Mouse (Mus musculus) midbrain, embryonic 13.5 days (tissue): ENCODE data around the gene Timm44. TPM values are rescaled to one million over a fixed set of nuclear protein-coding genes. Genes with fewer than 3 reads are reported as not detected.

ENCODE experiments used
- ATAC-seq: fragments of 200-750 bp; cut with Nextera tagmentation; 2 replicates; pipeline ENCODE4 v1.8.0; 2017; ENCODE audit warnings: mild to moderate bottlenecking, moderate TSS enrichment, moderate library complexity
- H3K27ac ChIP-seq: fragments of 300-500 bp; sonication (generic); 2 replicates; pipeline ENCODE4 v1.5.1; 2015; ENCODE audit warnings: inconsistent platforms, mild to moderate bottlenecking, moderate library complexity
- H3K27me3 ChIP-seq: fragments of 300-500 bp; sonication (generic); 2 replicates; pipeline ENCODE4 v1.6.1; 2015; ENCODE audit warnings: mild to moderate bottlenecking, inconsistent platforms
- H3K36me3 ChIP-seq: fragments of 300-500 bp; sonication (generic); 2 replicates; pipeline ENCODE4 v1.6.1; 2015; ENCODE audit warnings: mild to moderate bottlenecking, inconsistent platforms
- H3K4me1 ChIP-seq: fragments of 300-500 bp; sonication (generic); replicated peaks from 2 replicates; pipeline ENCODE4 v1.6.1; 2015; ENCODE audit warnings: inconsistent platforms
- H3K4me2 ChIP-seq: fragments of 300-500 bp; sonication (generic); replicated peaks from 2 replicates; pipeline ENCODE4 v1.6.1; 2015; ENCODE audit warnings: moderate library complexity, mild to moderate bottlenecking, inconsistent platforms
- H3K4me3 ChIP-seq: fragments of 300-500 bp; sonication (generic); replicated peaks from 2 replicates; pipeline ENCODE4 v1.5.1; 2015; ENCODE audit warnings: mild to moderate bottlenecking, inconsistent platforms
- H3K9ac ChIP-seq: fragments of 300-500 bp; sonication (generic); replicated peaks from 2 replicates; pipeline ENCODE4 v1.6.1; 2015; ENCODE audit warnings: mild to moderate bottlenecking, inconsistent platforms
- H3K9me3 ChIP-seq: fragments of 300-500 bp; sonication (generic); 2 replicates; pipeline ENCODE4 v1.6.1; 2016; ENCODE audit warnings: mild to moderate bottlenecking, inconsistent platforms
- WGBS: fragments of 180-500 bp; shearing (Covaris S2); methylation state at CpG from one replicate; pipeline ENCODE4 v1.1.7; 2015; 5-methylcytosine and 5-hydroxymethylcytosine counted together
- polyA plus RNA-seq: library from polyadenylated mRNA; unstranded; fragments of >200 nt; fragmentation: Nextera tagmentation; extraction: Ambion mirVana; gene quantifications from 2 replicates; pipeline ENCODE4 v1.2.1, GENCODE M21; 2015

The Timm44 gene
- polyA plus RNA-seq, 1 experiment from 2014 or later, result 45.1 TPM

- Histone ChIP-seq H3K4me3 (no peak overlapping the region), H3K4me2 (no peak overlapping the region), H3K27me3 (no peaks in the 10 kb centered on the region), H3K9me3 (no peaks in the 10 kb centered on the region), H3K9ac (no peak overlapping the region), H3K4me1 (no peaks in the 10 kb centered on the region), H3K27ac (no peak overlapping the region), H3K36me3 (peaks cover 31% of the 10 kb centered on the region)
- 83% methylated on average over 3 of the region's 3 CpGs for WGBS
- ATAC-seq, result no peak
Measured at GRCm38 (mm10) chr8:4313254-4314124, 37.8 kb upstream of the Timm44 start.

GRCm38 (mm10) chr8:4312104-4312503, 36.4 kb upstream of the Timm44 start:
- no peak overlapping the region for H3K4me3 ChIP-seq
- H3K9me3 ChIP-seq, result no peaks in the 10 kb centered on the region
- no peak for ATAC-seq
- no peaks in the 10 kb centered on the region for H3K27me3 ChIP-seq
- no peak overlapping the region for H3K9ac ChIP-seq
- H3K36me3 ChIP-seq, result peaks cover 45% of the 10 kb centered on the region
- H3K4me1 ChIP-seq, result no peaks in the 10 kb centered on the region
- no peak overlapping the region for H3K4me2 ChIP-seq
- H3K27ac ChIP-seq, result no peak overlapping the region

GRCm38 (mm10) chr8:4305838-4306237, 30.1 kb upstream of the Timm44 start:
- no peak overlapping the region for H3K27ac ChIP-seq
- no peaks in the 10 kb centered on the region for H3K9me3 ChIP-seq
- no peak overlapping the region for H3K4me2 ChIP-seq
- H3K9ac ChIP-seq, result no peak overlapping the region
- H3K4me1 ChIP-seq, result no peaks in the 10 kb centered on the region
- H3K4me3 ChIP-seq, result no peak overlapping the region
- 96% methylated on average over 2 of the region's 2 CpGs for WGBS
- H3K27me3 ChIP-seq, result no peaks in the 10 kb centered on the region
- peaks cover 98% of the 10 kb centered on the region for H3K36me3 ChIP-seq
- no peak for ATAC-seq

- WGBS, result 90% methylated on average over 3 of the region's 3 CpGs
- no peak overlapping the region for H3K9ac ChIP-seq
- H3K9me3 ChIP-seq, result no peaks in the 10 kb centered on the region
- H3K4me1 ChIP-seq, result no peaks in the 10 kb centered on the region
- no peak for ATAC-seq
- H3K4me2 ChIP-seq, result no peak overlapping the region
- no peak overlapping the region for H3K27ac ChIP-seq
- no peaks in the 10 kb centered on the region for H3K27me3 ChIP-seq
- peaks cover 97% of the 10 kb centered on the region for H3K36me3 ChIP-seq
- H3K4me3 ChIP-seq, result no peak overlapping the region
Measured at GRCm38 (mm10) chr8:4304124-4304547, 28.4 kb upstream of the Timm44 start.

GRCm38 (mm10) chr8:4297822-4298221, 22.1 kb upstream of the Timm44 start:
- H3K36me3 ChIP-seq, result peaks cover 82% of the 10 kb centered on the region
- WGBS, result 97% methylated on average over 4 of the region's 4 CpGs
- no peak overlapping the region for H3K27ac ChIP-seq

GRCm38 (mm10) chr8:4292738-4293137, 17.0 kb upstream of the Timm44 start:
- H3K27ac ChIP-seq, result no peak overlapping the region
- no peaks in the 10 kb centered on the region for H3K9me3 ChIP-seq
- no peak overlapping the region for H3K4me2 ChIP-seq
- no peaks in the 10 kb centered on the region for H3K4me1 ChIP-seq
- H3K4me3 ChIP-seq, result no peak overlapping the region
- 95% methylated on average over 5 of the region's 5 CpGs for WGBS
- no peak overlapping the region for H3K9ac ChIP-seq
- H3K36me3 ChIP-seq, result peaks cover 76% of the 10 kb centered on the region
- H3K27me3 ChIP-seq, result no peaks in the 10 kb centered on the region
- no peak for ATAC-seq

More at GRCm38 (mm10) chr8:4297822-4298221, 22.1 kb upstream of the Timm44 start:
- Histone ChIP-seq H3K4me3 (no peak overlapping the region), H3K4me1 (no peaks in the 10 kb centered on the region), H3K27me3 (no peaks in the 10 kb centered on the region), H3K9me3 (no peaks in the 10 kb centered on the region), H3K4me2 (no peak overlapping the region), H3K9ac (no peak overlapping the region)
- ATAC-seq, result no peak

GRCm38 (mm10) chr8:4276111-4276465, 375 bp upstream of the Timm44 start:
- Histone ChIP-seq H3K27ac (peak overlapping the region; percentile 76), H3K27me3 (no peaks in the 10 kb centered on the region), H3K9ac (peak overlapping the region; percentile 74; the same call in 1 of the 2 replicates), H3K4me2 (peak overlapping the region; percentile 81), H3K36me3 (peaks cover 26% of the 10 kb centered on the region), H3K9me3 (no peaks in the 10 kb centered on the region), H3K4me1 (peaks cover 19% of the 10 kb centered on the region), H3K4me3 (peak overlapping the region; percentile 74)
- WGBS, result 25% methylated on average over 9 of the region's 9 CpGs
- no peak for ATAC-seq

GRCm38 (mm10) chr8:4269609-4270008, 6.1 kb downstream of the Timm44 start:
- no peak overlapping the region for H3K9ac ChIP-seq
- H3K4me3 ChIP-seq, result no peak overlapping the region
- H3K27ac ChIP-seq, result no peak overlapping the region
- no peak overlapping the region for H3K4me2 ChIP-seq
- H3K27me3 ChIP-seq, result no peaks in the 10 kb centered on the region
- peaks cover 84% of the 10 kb centered on the region for H3K36me3 ChIP-seq
- no peaks in the 10 kb centered on the region for H3K9me3 ChIP-seq
- ATAC-seq, result no peak
- 94% methylated on average over 6 of the region's 6 CpGs for WGBS
- H3K4me1 ChIP-seq, result peaks cover 8% of the 10 kb centered on the region

GRCm38 (mm10) chr8:4267627-4268026, 8.1 kb downstream of the Timm44 start:
- 81% methylated on average over 15 of the region's 15 CpGs for WGBS
- Histone ChIP-seq H3K9ac (no peak overlapping the region), H3K4me1 (no peaks in the 10 kb centered on the region), H3K4me3 (no peak overlapping the region), H3K9me3 (no peaks in the 10 kb centered on the region), H3K27ac (no peak overlapping the region), H3K4me2 (no peak overlapping the region), H3K36me3 (peaks cover 91% of the 10 kb centered on the region), H3K27me3 (no peaks in the 10 kb centered on the region)
- peak; percentile 73 for ATAC-seq

GRCm38 (mm10) chr8:4265160-4265914, 10.4 kb downstream of the Timm44 start:
- no peaks in the 10 kb centered on the region for H3K4me1 ChIP-seq
- WGBS, result 94% methylated on average over 15 of the region's 15 CpGs

GRCm38 (mm10) chr8:4263105-4263791, 12.5 kb downstream of the Timm44 start:
- WGBS, result 89% methylated on average over 8 of the region's 8 CpGs
- H3K27ac ChIP-seq, result no peak overlapping the region

More at GRCm38 (mm10) chr8:4265160-4265914, 10.4 kb downstream of the Timm44 start:
- peaks cover 96% of the 10 kb centered on the region for H3K36me3 ChIP-seq
- H3K27me3 ChIP-seq, result no peaks in the 10 kb centered on the region
- H3K4me2 ChIP-seq, result no peak overlapping the region
- H3K27ac ChIP-seq, result no peak overlapping the region
- H3K9ac ChIP-seq, result no peak overlapping the region
- no peak for ATAC-seq
- no peaks in the 10 kb centered on the region for H3K9me3 ChIP-seq
- H3K4me3 ChIP-seq, result no peak overlapping the region

GRCm38 (mm10) chr8:4259805-4260170, 15.9 kb downstream of the Timm44 start:
- Histone ChIP-seq H3K4me2 (peak overlapping the region; percentile 77), H3K4me3 (peak overlapping the region; percentile 95; the same call in 1 of the 2 replicates), H3K36me3 (peaks cover 77% of the 10 kb centered on the region), H3K9me3 (no peaks in the 10 kb centered on the region), H3K9ac (peak overlapping the region; percentile 95), H3K4me1 (peaks cover 33% of the 10 kb centered on the region), H3K27me3 (no peaks in the 10 kb centered on the region), H3K27ac (peak overlapping the region; percentile 98)
- 73% methylated on average over 4 of the region's 4 CpGs for WGBS
- ATAC-seq, result no peak

More at GRCm38 (mm10) chr8:4263105-4263791, 12.5 kb downstream of the Timm44 start:
- H3K9me3 ChIP-seq, result no peaks in the 10 kb centered on the region
- no peak for ATAC-seq
- no peak overlapping the region for H3K9ac ChIP-seq
- peaks cover 82% of the 10 kb centered on the region for H3K36me3 ChIP-seq
- H3K4me3 ChIP-seq, result no peak overlapping the region
- H3K4me2 ChIP-seq, result no peak overlapping the region
- peaks cover 10% of the 10 kb centered on the region for H3K4me1 ChIP-seq
- H3K27me3 ChIP-seq, result no peaks in the 10 kb centered on the region
